Mouse (Mus musculus) kidney, postnatal 25 days (tissue): Measurements from ENCODE around the gene Ccdc189.
A peak's percentile ranks its signal among the peaks of the same experiment; 100 is the strongest.

Experiments
- DNase-seq, 2 experiments: peaks; one replicate each; pipeline ENCODE4 v3.0.0; 2021; ENCODE audit warnings: mixed read lengths in 2 of 2

The Ccdc189 gene

GRCm38 (mm10) chr7:127588011-127588871 is at the start of gene Ccdc189, which contains the start of gene Rnf40:
Ccdc189 (minus strand) TSS chr7:127588595.
Rnf40 (plus strand) TSS chr7:127588767.
- DNase-seq = peak; percentile 97 to 98

- peak; percentile 78 to 91 for DNase-seq
These were observed 48.6 kb upstream of the Ccdc189 start for GRCm38 (mm10) chr7:127636963-127637362.

GRCm38 (mm10) chr7:127631416-127631815 is 43.0 kb upstream of the Ccdc189 start:
- DNase-seq = no peak

- DNase-seq = no peak
These were observed 40.3 kb upstream of the Ccdc189 start for GRCm38 (mm10) chr7:127628646-127629045.

- no peak for DNase-seq
These were observed 38.1 kb upstream of the Ccdc189 start for GRCm38 (mm10) chr7:127626471-127626870.

- no peak for DNase-seq
These were observed 37.6 kb upstream of the Ccdc189 start for GRCm38 (mm10) chr7:127626039-127626438.

GRCm38 (mm10) chr7:127618402-127618801 is 30.0 kb upstream of the Ccdc189 start:
- peak in 1 of 2 experiments; percentile 27 for DNase-seq

- peak in 1 of 2 experiments; percentile 29 for DNase-seq
These were observed 29.6 kb upstream of the Ccdc189 start for GRCm38 (mm10) chr7:127617962-127618361.

GRCm38 (mm10) chr7:127616881-127617280 is 28.5 kb upstream of the Ccdc189 start:
- DNase-seq = no peak

- peak in 1 of 2 experiments; percentile 37 for DNase-seq
These were observed 27.9 kb upstream of the Ccdc189 start for GRCm38 (mm10) chr7:127616336-127616735.

GRCm38 (mm10) chr7:127614891-127615843 is 26.8 kb upstream of the Ccdc189 start, which contains the start of gene Zfp629:
Zfp629 (minus strand) TSS chr7:127615797.
- DNase-seq = peak; percentile 76 to 87

GRCm38 (mm10) chr7:127614511-127614890 is 26.1 kb upstream of the Ccdc189 start:
- DNase-seq = peak; percentile 71 to 90

- peak in 1 of 2 experiments; percentile 46 for DNase-seq
These were observed 25.7 kb upstream of the Ccdc189 start for GRCm38 (mm10) chr7:127614091-127614490.

- peak; percentile 40 to 65 for DNase-seq
These were observed 25.1 kb upstream of the Ccdc189 start for GRCm38 (mm10) chr7:127613501-127613900.

GRCm38 (mm10) chr7:127611561-127611960 is 23.2 kb upstream of the Ccdc189 start:
- no peak for DNase-seq

- no peak for DNase-seq
These were observed 22.6 kb upstream of the Ccdc189 start for GRCm38 (mm10) chr7:127611011-127611410.

GRCm38 (mm10) chr7:127607150-127607549 is 18.8 kb upstream of the Ccdc189 start:
- DNase-seq = no peak

- DNase-seq = no peak
These were observed 15.9 kb upstream of the Ccdc189 start for GRCm38 (mm10) chr7:127604256-127604655.

- no peak for DNase-seq
These were observed 14.5 kb upstream of the Ccdc189 start for GRCm38 (mm10) chr7:127602903-127603302.

GRCm38 (mm10) chr7:127601735-127602134 is 13.3 kb upstream of the Ccdc189 start:
- DNase-seq = no peak

- DNase-seq = no peak
These were observed 12.2 kb upstream of the Ccdc189 start for GRCm38 (mm10) chr7:127600612-127601011.

GRCm38 (mm10) chr7:127596747-127597146 is 8.4 kb upstream of the Ccdc189 start:
- DNase-seq = no peak

GRCm38 (mm10) chr7:127592575-127592974 is 4.2 kb upstream of the Ccdc189 start:
- peak in 1 of 2 experiments; percentile 38 for DNase-seq
